Mouse (Mus musculus) kidney, embryonic 14.5 days (tissue): ENCODE results near the gene Anxa2. TPM values are rescaled to one million over a fixed set of nuclear protein-coding genes. Genes with fewer than 3 reads are reported as not detected.

Experiments used
- ATAC-seq: fragments of 200-750 bp; cut with Nextera tagmentation; 2 replicates; pipeline ENCODE4 v1.8.0; 2017; ENCODE audit warnings: moderate number of reproducible peaks, mild to moderate bottlenecking, moderate TSS enrichment, moderate library complexity; ENCODE audit not compliant: low FRiP score, low TSS enrichment
- H3K27ac ChIP-seq: fragments of 300-500 bp; sonication (generic); 2 replicates; pipeline ENCODE4 v1.5.1; 2014; ENCODE audit warnings: low read depth, mild to moderate bottlenecking, low read length, moderate library complexity, mixed read lengths
- H3K27me3 ChIP-seq: fragments of 300-500 bp; sonication (generic); 2 replicates; pipeline ENCODE4 v1.6.1; 2014; ENCODE audit warnings: mild to moderate bottlenecking, low read length; ENCODE audit not compliant: control insufficient read depth, insufficient read depth
- H3K36me3 ChIP-seq: fragments of 300-500 bp; sonication (generic); 2 replicates; pipeline ENCODE4 v1.6.1; 2014; ENCODE audit warnings: low read length, mixed read lengths; ENCODE audit not compliant: control insufficient read depth, insufficient read depth
- H3K4me1 ChIP-seq: fragments of 300-500 bp; sonication (generic); 2 replicates; pipeline ENCODE4 v1.6.1; 2014; ENCODE audit warnings: low read length, mixed read lengths; ENCODE audit not compliant: control insufficient read depth, insufficient read depth
- H3K4me2 ChIP-seq: fragments of 300-500 bp; sonication (generic); replicated peaks from 2 replicates; pipeline ENCODE4 v1.6.1; 2014; ENCODE audit warnings: low read depth, mild to moderate bottlenecking, low read length
- H3K4me3 ChIP-seq: fragments of 300-500 bp; sonication (generic); 2 replicates; pipeline ENCODE4 v1.5.1; 2014; ENCODE audit warnings: mild to moderate bottlenecking, low read length
- H3K9ac ChIP-seq: fragments of 300-500 bp; sonication (generic); 2 replicates; pipeline ENCODE4 v1.6.1; 2014; ENCODE audit warnings: low read depth, mild to moderate bottlenecking, low read length, moderate library complexity
- H3K9me3 ChIP-seq: fragments of 300-500 bp; sonication (generic); 2 replicates; pipeline ENCODE4 v1.6.1; 2016; ENCODE audit warnings: low read length; ENCODE audit not compliant: control insufficient read depth
- WGBS: fragments of 180-500 bp; shearing (Covaris S2); extraction: QIAGEN DNeasy Blood & Tissue Kit; methylation state at CpG from one replicate; pipeline ENCODE4 v1.1.7; 2014; 5-methylcytosine and 5-hydroxymethylcytosine counted together
- microRNA-seq: library from miRNA; unstranded; fragments of <30 nt; microRNA quantifications from one replicate; pipeline ENCODE4, GENCODE M21; 2016
- polyA plus RNA-seq: library from polyadenylated mRNA; unstranded; fragments of >200 nt; fragmentation: Nextera tagmentation; extraction: Ambion mirVana; gene quantifications from 2 replicates; pipeline ENCODE4 v1.2.1, GENCODE M21; 2014

Gene Anxa2
- polyA plus RNA-seq, 1 experiment from 2014 or later, result 482 TPM

- Histone ChIP-seq H3K4me3 (no peak overlapping the region), H3K9ac (no peak overlapping the region), H3K27ac (no peak overlapping the region), H3K27me3 (peaks cover 12% of the 10 kb centered on the region), H3K4me2 (no peak overlapping the region), H3K36me3 (no peaks in the 10 kb centered on the region), H3K9me3 (no peaks in the 10 kb centered on the region), H3K4me1 (no peaks in the 10 kb centered on the region)
- 30% methylated on average over 11 of the region's 11 CpGs for WGBS
- no peak for ATAC-seq
Observed at GRCm38 (mm10) chr9:69511881-69512590, 58.6 kb downstream of the Anxa2 start.

DNA sequence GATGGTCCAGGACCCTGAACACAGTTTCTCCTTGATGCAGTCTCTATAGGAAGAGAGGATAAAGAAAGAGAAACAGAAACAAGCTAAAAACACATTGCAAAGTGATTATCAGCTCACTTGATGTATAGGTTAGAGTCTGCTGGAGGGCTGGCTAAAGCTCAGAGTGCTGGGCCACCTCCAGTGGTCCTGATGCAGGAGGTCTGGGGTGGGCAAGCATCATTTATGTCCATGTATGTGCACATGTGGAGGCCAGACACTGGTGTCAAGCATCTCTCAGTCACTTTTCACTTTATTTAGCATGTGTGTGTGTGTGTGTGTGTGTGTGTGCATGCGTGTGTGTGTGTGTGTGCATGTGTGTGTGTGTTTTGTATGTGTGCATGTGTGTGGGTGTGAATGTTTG lies 59.3 kb downstream of the Anxa2 start:
- ATAC-seq, result no peak
- Histone ChIP-seq H3K27ac (no peak overlapping the region), H3K9me3 (no peaks in the 10 kb centered on the region), H3K4me1 (no peaks in the 10 kb centered on the region), H3K4me2 (no peak overlapping the region), H3K27me3 (peaks cover 8% of the 10 kb centered on the region; the same call in 1 of the 2 replicates), H3K4me3 (no peak overlapping the region), H3K9ac (no peak overlapping the region), H3K36me3 (no peaks in the 10 kb centered on the region)
- WGBS, result 92% methylated on average over 1 of the region's 1 CpGs

GRCm38 (mm10) chr9:69514206-69514605 lies 60.8 kb downstream of the Anxa2 start:
- WGBS, result 80% methylated on average over 8 of the region's 8 CpGs
- Histone ChIP-seq H3K4me1 (no peaks in the 10 kb centered on the region), H3K9ac (no peak overlapping the region), H3K36me3 (no peaks in the 10 kb centered on the region), H3K27ac (no peak overlapping the region), H3K9me3 (no peaks in the 10 kb centered on the region), H3K4me2 (no peak overlapping the region), H3K27me3 (no peaks in the 10 kb centered on the region), H3K4me3 (no peak overlapping the region)
- no peak for ATAC-seq

- Histone ChIP-seq H3K9ac (no peak overlapping the region), H3K4me3 (no peak overlapping the region), H3K27me3 (no peaks in the 10 kb centered on the region), H3K36me3 (no peaks in the 10 kb centered on the region), H3K4me2 (no peak overlapping the region), H3K4me1 (no peaks in the 10 kb centered on the region), H3K27ac (no peak overlapping the region), H3K9me3 (no peaks in the 10 kb centered on the region)
- WGBS, result 90% methylated on average over 7 of the region's 7 CpGs
- no peak for ATAC-seq
Observed at GRCm38 (mm10) chr9:69515416-69515815, 62.0 kb downstream of the Anxa2 start.

DNA sequence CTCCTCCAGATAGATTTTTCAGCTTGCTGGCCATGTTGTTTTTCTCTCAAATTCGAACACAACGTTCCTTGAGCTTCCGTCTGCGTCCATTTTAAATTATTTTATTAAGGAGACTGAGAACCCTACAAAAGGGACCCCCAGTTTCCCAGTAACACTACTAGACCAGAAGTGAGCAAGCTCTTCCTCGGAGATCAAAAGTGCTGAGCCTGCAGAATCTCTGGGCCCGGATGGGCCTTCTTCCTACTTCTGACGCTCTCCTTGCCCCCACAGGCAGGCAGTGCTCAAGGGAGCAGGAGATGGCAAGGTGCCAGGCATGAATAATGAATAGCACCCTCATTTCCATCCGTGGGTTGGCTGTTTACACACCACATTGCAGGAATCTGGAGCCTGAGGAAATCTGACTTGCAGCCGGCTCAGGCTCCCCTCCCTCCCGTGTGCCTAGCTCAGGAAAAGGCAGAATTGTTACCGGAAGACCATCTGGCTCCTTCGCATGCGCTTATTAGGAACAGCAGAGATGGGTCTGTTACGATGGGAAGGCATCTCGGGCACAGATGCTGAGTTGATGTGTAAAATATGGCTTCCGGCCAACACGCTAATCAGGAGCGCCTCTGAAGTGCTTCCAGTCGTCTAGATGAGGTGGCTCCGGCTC lies 64.1 kb downstream of the Anxa2 start:
- Histone ChIP-seq H3K9me3 (no peaks in the 10 kb centered on the region), H3K27me3 (no peaks in the 10 kb centered on the region), H3K9ac (no peak overlapping the region), H3K4me2 (no peak overlapping the region), H3K27ac (no peak overlapping the region), H3K4me1 (no peaks in the 10 kb centered on the region), H3K36me3 (no peaks in the 10 kb centered on the region), H3K4me3 (no peak overlapping the region)
- ATAC-seq, result no peak
- WGBS, result 72% methylated on average over 20 of the region's 20 CpGs

Small RNAs within 50 kb of the gene (microRNA-seq; reads per million reads assigned to microRNA genes)
- 2.1 reads per million, percentile 3 among the genes with 10 or more reads in this experiment for gene Mir3109

Other genes with a start within 250 kb of the Anxa2 start
- gene Ice2, start 55.7 kb upstream of the Anxa2 start, polyA plus RNA-seq, result 19.7 and 23.3 TPM in 2 replicates